9 mouse cellular contexts compared by ENCODE assay signal in the genomic region with DNA sequence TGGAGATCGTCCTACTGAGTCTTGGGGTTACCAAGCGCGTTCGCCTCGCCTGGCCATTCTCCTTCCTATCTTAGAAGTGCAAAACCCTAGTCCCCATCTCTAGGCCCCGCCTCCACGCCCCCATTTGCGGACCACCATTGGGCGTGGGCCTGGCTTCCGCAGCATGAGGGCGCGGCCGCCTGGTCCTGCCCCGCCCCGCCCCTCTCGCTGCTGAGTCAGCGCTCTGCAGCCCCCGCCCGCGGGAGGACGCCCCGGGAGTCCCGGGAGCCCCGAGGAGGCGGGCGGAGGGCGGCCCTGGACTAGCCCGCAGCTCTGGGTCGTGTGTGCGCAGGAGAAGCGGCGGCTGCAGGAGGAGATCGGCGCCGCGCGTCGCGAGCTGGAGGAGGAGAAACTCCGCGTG. TPM values are rescaled to one million over a fixed set of nuclear protein-coding genes. Genes with fewer than 3 reads are reported as not detected.
A peak's percentile ranks its signal among the peaks of the same experiment; 100 is the strongest.
DNase-seq lines count a peak whose midpoint lies in the region; ATAC-seq lines count a peak whose summit lies in the region.
"Had no signal": no experiment of that assay in that cellular context is flagged by ENCODE, and none has a peak within 500 bp of the region (broad histone marks: within the 10 kb centered on the region; RNA-seq: fewer than 3 reads in every experiment).

No protein-coding gene starts in this region.

- no peaks in the 10 kb centered on the region for H3K36me3 ChIP-seq in forebrain, embryonic 16.5 days (ENCODE audit: control insufficient read depth, insufficient read depth)
- H3K36me3 ChIP-seq in limb, embryonic 10.5 days = 0 out of 2 replicates have a peak, but pooled peaks cover 2% of the 10 kb centered on the region
- no peaks in the 10 kb centered on the region for H3K36me3 ChIP-seq in midbrain, embryonic 16.5 days (ENCODE audit: control insufficient read depth, insufficient read depth, low read length)

- peak; percentile 80 for ATAC-seq in forebrain, embryonic 16.5 days
- peak; percentile 70 for ATAC-seq in midbrain, embryonic 16.5 days

- peaks cover 10% of the 10 kb centered on the region; the same call in 1 of the 2 replicates for H3K4me1 ChIP-seq in forebrain, embryonic 16.5 days (replicated peaks; ENCODE audit: control insufficient read depth, insufficient read depth, low read length)
- H3K4me1 ChIP-seq in limb, embryonic 10.5 days = peaks cover 38% of the 10 kb centered on the region
- peaks cover 5% of the 10 kb centered on the region; the same call in 1 of the 2 replicates for H3K4me1 ChIP-seq in midbrain, embryonic 16.5 days (ENCODE audit: control insufficient read depth, insufficient read depth, low read length)

- H3K9me3 ChIP-seq in forebrain, embryonic 16.5 days (ENCODE audit: control insufficient read depth, low read length) = no peaks in the 10 kb centered on the region
- no peaks in the 10 kb centered on the region for H3K9me3 ChIP-seq in limb, embryonic 10.5 days (replicated peaks)
- no peaks in the 10 kb centered on the region for H3K9me3 ChIP-seq in midbrain, embryonic 16.5 days (replicated peaks; ENCODE audit: control insufficient read depth, low read length, poor library complexity, severe bottlenecking)

- H3K27me3 ChIP-seq in forebrain, embryonic 16.5 days (replicated peaks; ENCODE audit: control insufficient read depth, insufficient read depth, low read length) = peaks cover 11% of the 10 kb centered on the region
- H3K27me3 ChIP-seq in limb, embryonic 10.5 days (ENCODE audit: low read depth, poor library complexity, severe bottlenecking) = peaks cover 87% of the 10 kb centered on the region
- H3K27me3 ChIP-seq in midbrain, embryonic 16.5 days (ENCODE audit: control insufficient read depth, insufficient read depth, low read depth, low read length) = peaks cover 21% of the 10 kb centered on the region

- H3K27ac ChIP-seq in forebrain, embryonic 16.5 days (ENCODE audit: low read length) = no peak overlapping the region
- H3K27ac ChIP-seq in limb, embryonic 10.5 days = peak overlapping the region; percentile 57
- no peak overlapping the region for H3K27ac ChIP-seq in midbrain, embryonic 16.5 days (ENCODE audit: low read length)

- H3K4me2 ChIP-seq in forebrain, embryonic 16.5 days (ENCODE audit: low read length) = peak overlapping the region; percentile 73
- peak overlapping the region; percentile 97 for H3K4me2 ChIP-seq in midbrain, embryonic 16.5 days (ENCODE audit: low read length)

- peak; percentile 85 for DNase-seq in kidney, postnatal 10 days
- DNase-seq in kidney, adult 11 months = no peak
- DNase-seq in adrenal gland, postnatal 10 days = peak; percentile 70
- peak; percentile 78 for DNase-seq in limb, embryonic 10.5 days (ENCODE audit: low spot score)
- DNase-seq in thymus, postnatal 0 days (ENCODE audit: low spot score) = peak; percentile 80
- DNase-seq in layer of hippocampus, postnatal 36 days = no peak

- peak overlapping the region; percentile 56 for H3K9ac ChIP-seq in forebrain, embryonic 16.5 days (replicated peaks; ENCODE audit: low read depth, low read length)
- H3K9ac ChIP-seq in midbrain, embryonic 16.5 days (ENCODE audit: low read depth, low read length) = peak overlapping the region; percentile 77

- H3K4me3 ChIP-seq in forebrain, embryonic 16.5 days (replicated peaks; ENCODE audit: low read length) = peak overlapping the region; percentile 47
- peak overlapping the region; percentile 62 for H3K4me3 ChIP-seq in limb, embryonic 10.5 days
- peak overlapping the region; percentile 57 for H3K4me3 ChIP-seq in midbrain, embryonic 16.5 days (ENCODE audit: low read depth, low read length)

- WGBS in forebrain, embryonic 16.5 days = under 1% methylated on average over 41 of the region's 41 CpGs
- WGBS in limb, embryonic 10.5 days = under 1% methylated on average over 41 of the region's 41 CpGs
- under 1% methylated on average over 41 of the region's 41 CpGs for WGBS in midbrain, embryonic 16.5 days

RNA-seq across cellular contexts. Expression of a gene that starts 4.6 kb away (rescaled TPM):
- under 1 TPM; 0.57 to 0.70 TPM for total RNA-seq in adrenal gland, postnatal 10 days (2021)
- 2.0 and 3.0 TPM in 2 replicates for polyA plus RNA-seq in forebrain, embryonic 16.5 days (2015; fragmentation: Nextera tagmentation; extraction: Ambion mirVana)
- 6.5 and 6.6 TPM in 2 replicates for polyA plus RNA-seq in limb, embryonic 10.5 days (2016; fragmentation: Nextera tagmentation; extraction: Ambion mirVana)
- 2.8 and 4.7 TPM in 2 replicates for polyA plus RNA-seq in midbrain, embryonic 16.5 days (2015; fragmentation: Nextera tagmentation; extraction: Ambion mirVana)
- polyA plus RNA-seq in thymus, postnatal 0 days (2015; fragmentation: Nextera tagmentation; extraction: Ambion mirVana) = 5.1 and 5.8 TPM in 2 replicates
- total RNA-seq in layer of hippocampus, postnatal 36 days (2021) = 1 to 10 TPM; 2.9 to 4.1 TPM

RNA-seq across cellular contexts. Expression of a gene that starts 13.9 kb away (rescaled TPM):
- total RNA-seq in adrenal gland, postnatal 10 days (2021) = under 1 TPM in 1 of 2 experiments, not detected in 1; 0.24 TPM
- not detected in 2 replicates for polyA plus RNA-seq in forebrain, embryonic 16.5 days (2015; fragmentation: Nextera tagmentation; extraction: Ambion mirVana)
- 0.13 TPM in 1 of 2 replicates, not detected in the other for polyA plus RNA-seq in limb, embryonic 10.5 days (2016; fragmentation: Nextera tagmentation; extraction: Ambion mirVana)
- 0.28 and 0.30 TPM in 2 replicates for polyA plus RNA-seq in midbrain, embryonic 16.5 days (2015; fragmentation: Nextera tagmentation; extraction: Ambion mirVana)
- polyA plus RNA-seq in thymus, postnatal 0 days (2015; fragmentation: Nextera tagmentation; extraction: Ambion mirVana) = 0.23 and 0.60 TPM in 2 replicates
- total RNA-seq in layer of hippocampus, postnatal 36 days (2021) = 1 to 10 TPM in 1 of 2 experiments, under 1 TPM in 1; 0.52 to 1.2 TPM

RNA-seq across cellular contexts. Expression of a gene that starts 16.5 kb away (rescaled TPM):
- total RNA-seq in adrenal gland, postnatal 10 days (2021) = 1 to 10 TPM; 5.3 to 6.9 TPM
- 0.65 and 0.79 TPM in 2 replicates for polyA plus RNA-seq in forebrain, embryonic 16.5 days (2015; fragmentation: Nextera tagmentation; extraction: Ambion mirVana)
- polyA plus RNA-seq in limb, embryonic 10.5 days (2016; fragmentation: Nextera tagmentation; extraction: Ambion mirVana) = 0.40 and 0.58 TPM in 2 replicates
- 0.26 and 0.47 TPM in 2 replicates for polyA plus RNA-seq in midbrain, embryonic 16.5 days (2015; fragmentation: Nextera tagmentation; extraction: Ambion mirVana)
- polyA plus RNA-seq in thymus, postnatal 0 days (2015; fragmentation: Nextera tagmentation; extraction: Ambion mirVana) = 20.3 and 20.5 TPM in 2 replicates
- 1 to 10 TPM; 2.3 to 2.9 TPM for total RNA-seq in layer of hippocampus, postnatal 36 days (2021)

RNA-seq across cellular contexts. Expression of a gene that starts 18.9 kb away (rescaled TPM):
- under 1 TPM in 1 of 2 experiments, not detected in 1; 0.51 TPM for total RNA-seq in adrenal gland, postnatal 10 days (2021)
- polyA plus RNA-seq in forebrain, embryonic 16.5 days (2015; fragmentation: Nextera tagmentation; extraction: Ambion mirVana) = not detected in 2 replicates
- not detected in 2 replicates for polyA plus RNA-seq in limb, embryonic 10.5 days (2016; fragmentation: Nextera tagmentation; extraction: Ambion mirVana)
- polyA plus RNA-seq in midbrain, embryonic 16.5 days (2015; fragmentation: Nextera tagmentation; extraction: Ambion mirVana) = 0.72 and 1.9 TPM in 2 replicates
- 5.3 and 5.7 TPM in 2 replicates for polyA plus RNA-seq in thymus, postnatal 0 days (2015; fragmentation: Nextera tagmentation; extraction: Ambion mirVana)
- total RNA-seq in layer of hippocampus, postnatal 36 days (2021) = not detected
- total RNA-seq: left cerebral cortex, postnatal 36 days had no signal

RNA-seq across cellular contexts. Expression of a gene that starts 24.6 kb away (rescaled TPM):
- total RNA-seq in adrenal gland, postnatal 10 days (2021) = under 1 TPM; 0.48 to 0.60 TPM
- polyA plus RNA-seq in forebrain, embryonic 16.5 days (2015; fragmentation: Nextera tagmentation; extraction: Ambion mirVana) = 1.1 and 1.3 TPM in 2 replicates
- polyA plus RNA-seq in limb, embryonic 10.5 days (2016; fragmentation: Nextera tagmentation; extraction: Ambion mirVana) = 0.28 and 0.73 TPM in 2 replicates
- 1.1 and 1.3 TPM in 2 replicates for polyA plus RNA-seq in midbrain, embryonic 16.5 days (2015; fragmentation: Nextera tagmentation; extraction: Ambion mirVana)
- polyA plus RNA-seq in thymus, postnatal 0 days (2015; fragmentation: Nextera tagmentation; extraction: Ambion mirVana) = 0.86 and 1.1 TPM in 2 replicates
- total RNA-seq in layer of hippocampus, postnatal 36 days (2021) = under 1 TPM; 0.40 to 0.75 TPM

Comparison
In these comparisons a context has a peak if more than half of its experiments do, and no peak if none do; other contexts are left out.
1. DNase-seq: peak in kidney, postnatal 10 days (single experiment), adrenal gland, postnatal 10 days (single experiment), limb, embryonic 10.5 days (single experiment) and thymus, postnatal 0 days (single experiment); none in kidney, adult 11 months (single experiment) and layer of hippocampus, postnatal 36 days (0 of 2).
2. RNA of a gene that starts 16.5 kb away (polyA plus RNA-seq): 20.3 to 20.5 TPM in thymus, postnatal 0 days; 0.65 to 0.79 TPM in forebrain, embryonic 16.5 days, 0.40 to 0.58 TPM in limb, embryonic 10.5 days and 0.26 to 0.47 TPM in midbrain, embryonic 16.5 days; every median in the first group is over 10 times any median in the second.
3. Peak in every context shown above with its lines, with median percentiles within 50 percentile points of each other: H3K4me3 ChIP-seq.